Mouse (Mus musculus) liver, embryonic 14.5 days (tissue): ENCODE measurements around the gene Sys1. TPM values are rescaled to one million over a fixed set of nuclear protein-coding genes. Genes with fewer than 3 reads are reported as not detected.

Experiments
- ATAC-seq: fragments of 200-750 bp; cut with Nextera tagmentation; 2 replicates; pipeline ENCODE4 v1.8.0; 2017; ENCODE audit warnings: moderate number of reproducible peaks, mild to moderate bottlenecking, moderate library complexity; ENCODE audit not compliant: insufficient read depth
- DNase-seq, 3 experiments: peaks; one replicate each; pipeline ENCODE4 v3.0.0-alpha.2; 2012 to 2013; ENCODE audit warnings: low read depth in 3 of 3, low spot score in 3 of 3
- H3K27ac ChIP-seq: fragments of 300-500 bp; sonication (generic); 2 replicates; pipeline ENCODE4 v1.5.1; 2014; ENCODE audit warnings: moderate library complexity, mild to moderate bottlenecking, control low read depth, inconsistent platforms
- H3K27me3 ChIP-seq: fragments of 300-500 bp; sonication (generic); 2 replicates; pipeline ENCODE4 v1.6.1; 2014; ENCODE audit warnings: mild to moderate bottlenecking, low read length, moderate library complexity; ENCODE audit not compliant: control insufficient read depth, insufficient read depth
- H3K36me3 ChIP-seq: fragments of 300-500 bp; sonication (generic); replicated peaks from 2 replicates; pipeline ENCODE4 v1.6.1; 2014; ENCODE audit warnings: low read depth; ENCODE audit not compliant: control insufficient read depth, insufficient read depth
- H3K4me1 ChIP-seq, 2 experiments: fragments of 200-500 bp in 1 of 2; fragments of 300-500 bp in 1 of 2; sonication (generic) in 1 of 2; replicated peaks; 2 replicates each; pipeline ENCODE4 v1.6.1; 2012 to 2014; ENCODE audit warnings: antibody characterized with exemption in 1 of 2, inconsistent platforms in 1 of 2, low read length in 1 of 2; ENCODE audit not compliant: control insufficient read depth in 2 of 2, insufficient read depth in 2 of 2
- H3K4me2 ChIP-seq: fragments of 300-500 bp; sonication (generic); 2 replicates; pipeline ENCODE4 v1.6.1; 2014; ENCODE audit warnings: low read depth, mild to moderate bottlenecking, control low read depth, moderate library complexity
- H3K4me3 ChIP-seq, 2 experiments: fragments of 200-500 bp in 1 of 2; fragments of 300-500 bp in 1 of 2; sonication (generic) in 1 of 2; 2 replicates each; pipeline ENCODE4 v1.5.1; 2012 to 2014; ENCODE audit warnings: low read depth in 2 of 2, low read length in 2 of 2, mild to moderate bottlenecking in 2 of 2, control low read depth in 1 of 2, inconsistent platforms in 1 of 2, moderate library complexity in 1 of 2; ENCODE audit not compliant: insufficient read depth in 1 of 2
- H3K9ac ChIP-seq: fragments of 300-500 bp; sonication (generic); replicated peaks from 2 replicates; pipeline ENCODE4 v1.6.1; 2014; ENCODE audit warnings: mild to moderate bottlenecking, control low read depth, moderate library complexity
- H3K9me3 ChIP-seq: fragments of 300-500 bp; sonication (generic); 2 replicates; pipeline ENCODE4 v1.6.1; 2016; ENCODE audit warnings: low read length, mixed read lengths; ENCODE audit not compliant: control insufficient read depth
- CTCF ChIP-seq: IDR thresholded peaks from 2 replicates; pipeline ENCODE4 v1.5.1; 2016; ENCODE audit warnings: antibody characterized with exemption, low read depth, control low read depth
- EP300 ChIP-seq: IDR thresholded peaks from 2 replicates; pipeline ENCODE4 v1.6.1; 2016; ENCODE audit warnings: antibody characterized with exemption, low read depth
- WGBS: fragments of 180-500 bp; shearing (Covaris S2); extraction: QIAGEN DNeasy Blood & Tissue Kit; methylation state at CpG from one replicate; pipeline ENCODE4 v1.1.7; 2014; ENCODE audit not compliant: insufficient replicate concordance; 5-methylcytosine and 5-hydroxymethylcytosine counted together
- polyA plus RNA-seq, 2 experiments: library from polyadenylated mRNA; depleted of rRNA in 1 of 2; stranded (reverse) in 1 of 2; unstranded in 1 of 2; fragments of >200 nt; fragmentation: Nextera tagmentation in 1 of 2; extraction: Ambion mirVana in 1 of 2; gene quantifications; 2 replicates each; pipeline versions ENCODE4 v1.2.1 to v1.2.3; 2012 to 2014

Sys1 gene
- polyA plus RNA-seq, 2 experiments: 15.9 to 30.7 TPM

GRCm38 (mm10) chr2:164428451-164428850 is 28.3 kb upstream of the Sys1 start:
- H3K4me3 ChIP-seq: no peak overlapping the region
- ATAC-seq (no peak), DNase-seq (no peak)
- H3K27me3 ChIP-seq: no peaks in the 10 kb centered on the region
- H3K4me1 ChIP-seq: peaks cover 0 to 6% of the 10 kb centered on the region in 2 experiments; a peak in 2 of 4 replicates
- no peaks in the 10 kb centered on the region for H3K36me3 ChIP-seq
- 30% methylated on average over 5 of the region's 5 CpGs for WGBS
- H3K9ac ChIP-seq: no peak overlapping the region
- no peak overlapping the region for H3K27ac ChIP-seq
- no peak overlapping the region for H3K4me2 ChIP-seq
- TF ChIP-seq CTCF: no peak
- TF ChIP-seq EP300: no peak
- H3K9me3 ChIP-seq: no peaks in the 10 kb centered on the region

- H3K4me1 ChIP-seq: peaks cover 0 to 12% of the 10 kb centered on the region in 2 experiments; a peak in 2 of 4 replicates
- no peak for TF ChIP-seq CTCF
- no peak for TF ChIP-seq EP300
- no peaks in the 10 kb centered on the region for H3K9me3 ChIP-seq
- H3K9ac ChIP-seq: no peak overlapping the region
- H3K4me2 ChIP-seq: no peak overlapping the region
- H3K36me3 ChIP-seq: no peaks in the 10 kb centered on the region
- H3K27me3 ChIP-seq: no peaks in the 10 kb centered on the region
- DNase-seq (no peak), ATAC-seq (no peak)
- no peak overlapping the region for H3K4me3 ChIP-seq
- WGBS: 34% methylated on average over 15 of the region's 15 CpGs
- no peak overlapping the region for H3K27ac ChIP-seq
These were observed 26.7 kb upstream of the Sys1 start for GRCm38 (mm10) chr2:164429881-164430615.

GRCm38 (mm10) chr2:164430697-164431096 is 26.1 kb upstream of the Sys1 start:
- Histone ChIP-seq H3K4me1 (peaks cover 0 to 12% of the 10 kb centered on the region in 2 experiments; a peak in 2 of 4 replicates), H3K4me3 (no peak overlapping the region), H3K9ac (no peak overlapping the region), H3K27ac (no peak overlapping the region), H3K36me3 (no peaks in the 10 kb centered on the region), H3K4me2 (peak overlapping the region; percentile 18; the same call in 1 of the 2 replicates), H3K27me3 (no peaks in the 10 kb centered on the region), H3K9me3 (no peaks in the 10 kb centered on the region)
- no peak for TF ChIP-seq EP300
- TF ChIP-seq CTCF: peak; percentile 20; the same call in 1 of the 2 replicates
- 13% methylated on average over 7 of the region's 7 CpGs for WGBS
- DNase-seq (no peak), ATAC-seq (no peak)

GRCm38 (mm10) chr2:164431676-164432465 is 24.9 kb upstream of the Sys1 start:
- H3K36me3 ChIP-seq: no peaks in the 10 kb centered on the region
- 53% methylated on average over 9 of the region's 9 CpGs for WGBS
- no peak for TF ChIP-seq CTCF
- no peak for TF ChIP-seq EP300
- H3K9me3 ChIP-seq: no peaks in the 10 kb centered on the region
- ATAC-seq (no peak), DNase-seq (no peak)
- H3K27me3 ChIP-seq: no peaks in the 10 kb centered on the region
- H3K4me3 ChIP-seq: no peak overlapping the region
- H3K27ac ChIP-seq: no peak overlapping the region
- H3K4me2 ChIP-seq: peak overlapping the region; percentile 35
- H3K9ac ChIP-seq: no peak overlapping the region
- peaks cover 0 to 14% of the 10 kb centered on the region in 2 experiments; a peak in 2 of 4 replicates for H3K4me1 ChIP-seq

- 16% methylated on average over 22 of the region's 22 CpGs for WGBS
- H3K4me3 ChIP-seq: no peak overlapping the region
- no peaks in the 10 kb centered on the region for H3K27me3 ChIP-seq
- H3K36me3 ChIP-seq: no peaks in the 10 kb centered on the region
- no peak overlapping the region for H3K9ac ChIP-seq
- peak overlapping the region; percentile 35 for H3K4me2 ChIP-seq
- peaks cover 0 to 14% of the 10 kb centered on the region in 2 experiments; a peak in 2 of 4 replicates for H3K4me1 ChIP-seq
- no peak for TF ChIP-seq EP300
- no peak for TF ChIP-seq CTCF
- no peaks in the 10 kb centered on the region for H3K9me3 ChIP-seq
- DNase-seq (no peak), ATAC-seq (no peak)
- H3K27ac ChIP-seq: peak overlapping the region; percentile 31; the same call in 1 of the 2 replicates
These were observed 24.1 kb upstream of the Sys1 start for GRCm38 (mm10) chr2:164432541-164433191.
